Mouse (Mus musculus): ENCODE results near the gene Tmem218.
A peak's percentile ranks its signal among the peaks of the same experiment; 100 is the strongest.

Gene Tmem218

GRCm38 (mm10) chr9:37232201-37233195 is 24.5 kb downstream of the Tmem218 start:
- DNase-seq: peak; percentile 11

DNA sequence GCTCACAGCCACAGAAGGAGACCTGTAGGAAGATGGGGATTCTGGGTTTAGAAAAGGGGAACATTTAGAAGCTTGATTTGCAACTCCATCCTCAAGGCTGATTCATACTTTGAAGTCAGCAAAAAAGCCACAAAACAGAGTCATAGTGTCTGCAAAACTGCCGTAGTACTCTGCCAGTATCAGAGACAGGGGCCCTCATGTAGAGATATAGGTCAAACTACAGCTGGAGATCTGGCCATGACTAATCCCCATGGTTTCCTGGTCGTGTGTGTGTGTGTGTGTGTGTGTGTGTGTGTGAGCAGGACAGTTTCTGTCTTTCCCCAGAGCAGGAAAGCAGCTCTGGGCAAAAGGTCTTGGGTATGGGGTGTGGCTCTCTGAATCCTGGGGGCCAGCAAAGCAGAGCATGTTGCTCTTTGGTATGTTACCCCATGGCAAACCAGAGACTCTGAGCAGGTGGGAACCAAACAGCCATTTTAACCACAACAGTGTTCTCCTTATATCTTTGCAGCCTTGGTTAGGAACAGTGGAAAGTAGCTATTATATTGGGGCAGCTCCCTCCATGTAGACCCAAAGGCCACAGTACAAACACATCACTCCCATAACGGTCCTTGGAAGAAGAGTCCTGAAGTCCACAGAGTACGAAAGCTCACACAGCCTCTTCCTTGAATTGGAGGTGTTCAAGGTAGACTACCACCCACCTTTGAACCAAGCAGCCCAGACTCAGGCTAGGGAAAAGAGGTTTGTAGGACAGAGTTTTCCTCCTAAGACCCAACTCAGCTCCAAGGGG is 28.1 kb downstream of the Tmem218 start:
- DNase-seq: no peak

GRCm38 (mm10) chr9:37242764-37243163 is 34.7 kb downstream of the Tmem218 start:
- no peak for DNase-seq

DNA sequence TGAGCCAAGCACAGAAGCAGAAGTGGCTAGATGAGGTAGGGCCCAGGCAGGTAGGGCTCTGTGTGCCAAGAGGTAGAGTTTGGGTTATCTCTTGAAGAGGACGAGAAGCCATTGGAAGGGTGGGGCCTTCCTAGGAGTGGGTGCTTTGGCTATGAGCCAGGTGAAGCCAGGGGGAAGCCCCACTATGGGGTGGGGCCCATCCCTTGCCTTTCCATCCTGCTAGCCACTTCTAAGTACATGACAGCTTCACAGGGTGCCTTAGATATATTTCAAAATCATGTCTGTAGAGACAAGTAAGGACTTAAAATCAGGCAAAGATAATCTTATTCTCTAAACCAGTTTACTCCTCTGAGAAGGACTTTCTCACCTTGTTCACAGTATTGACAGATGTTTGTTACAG is 36.6 kb downstream of the Tmem218 start:
- DNase-seq: no peak

DNA sequence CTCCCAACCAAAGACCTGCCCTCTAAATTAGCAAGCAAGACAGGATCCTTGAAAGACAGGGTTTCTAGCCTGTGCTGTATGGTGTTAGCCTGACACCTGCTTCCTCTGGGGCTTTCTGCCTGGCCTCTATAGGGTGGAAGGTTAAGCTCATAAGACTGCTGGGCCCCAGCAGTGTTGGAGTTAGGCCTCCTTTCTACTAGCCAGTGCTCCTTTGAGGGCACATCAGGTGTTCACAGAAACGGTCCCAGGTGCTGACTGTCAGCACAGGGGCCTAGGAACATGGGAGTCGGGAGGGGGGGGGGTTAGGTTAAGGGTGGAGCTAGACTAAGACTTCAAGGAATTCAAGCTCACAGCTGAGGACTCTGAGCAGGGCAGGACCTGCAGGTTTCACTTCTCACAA is 37.4 kb downstream of the Tmem218 start:
- no peak for DNase-seq

- no peak for DNase-seq
These were observed 37.8 kb downstream of the Tmem218 start for GRCm38 (mm10) chr9:37245810-37246209.

GRCm38 (mm10) chr9:37247429-37247828 is 39.4 kb downstream of the Tmem218 start:
- DNase-seq: no peak

- DNase-seq: no peak
These were observed 40.4 kb downstream of the Tmem218 start for GRCm38 (mm10) chr9:37248381-37248906.

- no peak for DNase-seq
These were observed 42.0 kb downstream of the Tmem218 start for GRCm38 (mm10) chr9:37249976-37250375.

DNA sequence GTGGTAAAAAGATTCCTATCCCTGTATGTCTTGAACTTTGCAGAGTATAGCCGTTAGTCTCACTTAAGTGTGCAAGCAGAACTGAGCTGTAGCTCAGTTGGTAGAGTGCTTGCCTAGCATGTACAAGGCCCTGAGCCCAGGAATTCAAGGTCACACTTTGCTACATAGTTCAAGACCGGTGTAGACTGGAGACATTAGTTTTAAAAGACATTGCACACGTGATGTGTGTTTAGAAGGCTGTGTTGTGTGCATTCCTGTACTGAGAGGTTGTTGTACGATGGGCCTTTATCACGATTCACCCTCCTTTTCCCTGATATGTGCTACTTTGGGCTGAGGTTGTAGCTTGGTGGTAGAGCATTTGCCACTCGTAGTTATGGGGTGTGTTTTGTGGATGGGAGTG is 42.6 kb downstream of the Tmem218 start:
- no peak for DNase-seq

DNA sequence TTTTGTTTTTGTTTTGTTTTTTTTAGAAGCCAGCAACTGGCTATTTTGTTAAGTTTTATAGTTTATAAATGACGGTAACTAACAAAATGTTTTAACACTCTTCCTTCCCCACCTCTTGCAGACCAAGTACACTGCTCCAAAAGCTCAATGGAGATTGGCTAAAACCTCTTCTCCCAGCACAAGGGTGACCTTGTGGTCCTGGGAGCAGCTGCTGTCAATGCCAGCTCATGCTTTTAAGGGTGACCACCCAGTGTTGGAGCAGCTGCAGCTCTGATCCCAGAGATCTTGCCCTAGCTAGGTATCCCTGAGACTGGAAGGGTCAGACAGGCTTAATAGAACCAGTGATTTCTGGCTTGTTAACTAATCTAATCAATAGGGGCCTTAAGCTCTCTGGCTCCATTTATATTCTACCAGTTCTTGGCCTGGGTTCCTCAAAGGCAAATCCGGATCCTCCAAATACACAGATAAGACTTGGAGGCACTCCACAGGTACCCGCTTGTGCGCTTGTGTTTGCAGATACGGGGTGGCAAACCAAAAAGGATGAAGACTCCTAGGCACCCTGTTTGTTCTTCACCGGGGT is 46.6 kb downstream of the Tmem218 start:
- peak; percentile 29 for DNase-seq

DNA sequence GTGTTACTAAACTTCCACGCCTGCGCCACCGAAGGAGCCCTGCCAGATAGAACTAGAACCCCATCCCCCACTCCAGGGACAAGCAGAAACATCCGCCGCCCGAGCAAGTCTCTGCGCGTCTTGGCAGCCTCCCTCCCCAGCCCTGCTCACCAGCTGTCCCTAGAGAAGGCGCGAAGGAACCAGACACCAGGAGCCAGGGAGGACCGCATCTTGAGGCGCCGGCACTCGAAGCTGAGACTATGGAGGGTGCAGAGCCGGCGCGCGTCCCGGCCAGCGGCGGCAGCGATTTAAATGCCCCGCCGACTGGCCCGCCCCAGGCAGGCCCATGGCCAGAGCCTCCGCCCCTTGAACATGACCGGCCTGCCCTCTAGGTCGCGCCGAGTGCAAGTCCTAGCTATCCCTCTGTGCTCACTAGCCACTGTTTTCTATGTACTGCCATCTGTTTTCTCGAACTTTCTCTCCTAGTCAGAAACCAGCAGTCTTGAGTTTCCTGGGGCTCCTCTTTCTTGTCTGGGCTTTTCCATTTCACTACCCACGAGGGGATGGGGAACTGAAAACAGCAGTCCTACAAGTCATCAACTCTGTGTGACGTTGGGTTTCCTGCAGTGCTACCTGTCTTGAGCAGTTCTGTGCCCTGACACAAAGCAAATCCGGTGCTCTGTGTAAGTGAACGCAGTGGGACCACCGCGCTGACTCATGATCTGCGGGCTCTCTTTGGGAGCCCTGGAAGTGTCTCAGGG is 47.3 kb downstream of the Tmem218 start, which contains the start of gene Slc37a2:
Gene Slc37a2, minus strand, starts transcription at position 590 of the 740 bp plus-strand sequence.
- DNase-seq: peak; percentile 83

DNA sequence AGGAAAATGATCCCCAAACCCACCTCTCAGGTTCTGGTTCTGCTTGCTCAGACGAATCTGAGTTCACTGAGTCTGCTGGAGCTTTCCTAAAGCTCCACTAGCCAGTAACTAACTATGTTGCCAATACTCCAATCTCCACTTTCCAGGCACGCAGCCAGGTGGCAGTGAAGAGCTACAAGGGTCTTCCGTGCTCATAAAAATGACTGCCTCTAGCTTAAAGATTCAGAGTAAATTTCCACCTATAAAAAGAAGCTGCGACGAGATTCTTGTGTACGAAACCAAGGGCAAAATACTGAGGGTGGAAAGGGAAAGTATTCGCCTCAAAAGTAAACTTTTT is 47.8 kb downstream of the Tmem218 start:
- peak; percentile 70 for DNase-seq

DNA sequence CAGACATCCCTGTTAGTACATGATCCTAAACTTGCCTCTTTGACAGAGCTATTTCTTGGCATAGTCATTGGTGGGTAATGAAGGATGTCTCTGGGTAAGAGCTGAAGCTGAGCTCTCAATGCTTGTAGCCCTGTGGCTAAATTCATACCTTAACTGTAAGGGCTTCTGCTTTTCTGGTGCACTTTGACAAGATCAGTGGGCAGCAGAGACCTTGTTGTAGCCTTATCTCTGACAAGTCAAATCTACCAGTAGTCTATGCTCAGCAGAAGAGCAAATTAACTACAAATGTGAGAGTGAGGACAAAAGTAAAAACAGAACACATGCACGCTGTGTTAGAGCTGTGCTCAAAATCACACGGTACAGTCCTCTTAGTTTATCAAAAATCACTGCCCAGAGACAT is 58.6 kb downstream of the Tmem218 start:
- no peak for DNase-seq
